Mouse (Mus musculus) limb, embryonic 12.5 days (tissue): ENCODE measurements around the gene Macrod2. TPM values are rescaled to one million over a fixed set of nuclear protein-coding genes. Genes with fewer than 3 reads are reported as not detected.

Source experiments
- ATAC-seq: fragments of 200-750 bp; cut with Nextera tagmentation; 2 replicates; pipeline ENCODE4 v1.8.0; 2017; ENCODE audit warnings: low read depth, moderate TSS enrichment; ENCODE audit not compliant: insufficient number of reproducible peaks, insufficient read depth, low FRiP score, low TSS enrichment
- H3K27ac ChIP-seq: fragments of 300-500 bp; sonication (generic); 2 replicates; pipeline ENCODE4 v1.5.1; 2016; ENCODE audit warnings: mild to moderate bottlenecking, moderate library complexity
- H3K27me3 ChIP-seq: fragments of 300-500 bp; sonication (generic); 2 replicates; pipeline ENCODE4 v1.6.1; 2016; ENCODE audit warnings: mild to moderate bottlenecking, moderate library complexity
- H3K36me3 ChIP-seq: fragments of 300-500 bp; sonication (generic); 2 replicates; pipeline ENCODE4 v1.6.1; 2016; ENCODE audit warnings: mild to moderate bottlenecking, moderate library complexity
- H3K4me1 ChIP-seq: fragments of 300-500 bp; sonication (generic); replicated peaks from 2 replicates; pipeline ENCODE4 v1.6.1; 2016
- H3K4me2 ChIP-seq: fragments of 300-500 bp; sonication (generic); 2 replicates; pipeline ENCODE4 v1.6.1; 2016; ENCODE audit warnings: mild to moderate bottlenecking, moderate library complexity
- H3K4me3 ChIP-seq: fragments of 300-500 bp; sonication (generic); replicated peaks from 2 replicates; pipeline ENCODE4 v1.5.1; 2016; ENCODE audit warnings: mild to moderate bottlenecking
- H3K9ac ChIP-seq: fragments of 300-500 bp; sonication (generic); replicated peaks from 2 replicates; pipeline ENCODE4 v1.6.1; 2016; ENCODE audit warnings: mild to moderate bottlenecking, moderate library complexity
- H3K9me3 ChIP-seq: fragments of 300-500 bp; sonication (generic); 2 replicates; pipeline ENCODE4 v1.6.1; 2016; ENCODE audit warnings: mild to moderate bottlenecking, moderate library complexity
- WGBS: fragments of 180-500 bp; shearing (Covaris S2); methylation state at CpG from one replicate; pipeline ENCODE4 v1.1.7; 2016; 5-methylcytosine and 5-hydroxymethylcytosine counted together
- polyA plus RNA-seq: library from polyadenylated mRNA; unstranded; fragments of >200 nt; fragmentation: Nextera tagmentation; extraction: Ambion mirVana; gene quantifications from 2 replicates; pipeline ENCODE4 v1.2.1, GENCODE M21; 2016

Gene Macrod2
- polyA plus RNA-seq, 1 experiment from 2014 or later, result 37.2 TPM

GRCm38 (mm10) chr2:142058751-142059090 is 1663.6 kb downstream of the Macrod2 start:
- H3K9ac ChIP-seq, result no peak overlapping the region
- no peaks in the 10 kb centered on the region for H3K9me3 ChIP-seq
- H3K4me1 ChIP-seq, result peaks cover 8% of the 10 kb centered on the region
- no peaks in the 10 kb centered on the region for H3K27me3 ChIP-seq
- WGBS, result 32% methylated on average over 2 of the region's 2 CpGs
- no peak overlapping the region for H3K4me3 ChIP-seq
- peak overlapping the region; percentile 81 for H3K27ac ChIP-seq
- no peak; the same call in 1 of the 2 replicates for ATAC-seq
- peak overlapping the region; percentile 46 for H3K4me2 ChIP-seq
- no peaks in the 10 kb centered on the region for H3K36me3 ChIP-seq

- no peak overlapping the region for H3K4me2 ChIP-seq
- H3K9me3 ChIP-seq, result no peaks in the 10 kb centered on the region
- no peak overlapping the region for H3K9ac ChIP-seq
- H3K4me1 ChIP-seq, result no peaks in the 10 kb centered on the region
- no peak for ATAC-seq
- no peaks in the 10 kb centered on the region for H3K36me3 ChIP-seq
- WGBS, result 85% methylated on average over 3 of the region's 3 CpGs
- H3K4me3 ChIP-seq, result no peak overlapping the region
- no peak overlapping the region for H3K27ac ChIP-seq
- no peaks in the 10 kb centered on the region for H3K27me3 ChIP-seq
Observed at GRCm38 (mm10) chr2:142108947-142109346, 1713.8 kb downstream of the Macrod2 start.

GRCm38 (mm10) chr2:142116623-142117022 is 1721.5 kb downstream of the Macrod2 start:
- Histone ChIP-seq H3K27me3 (no peaks in the 10 kb centered on the region), H3K9me3 (no peaks in the 10 kb centered on the region), H3K27ac (no peak overlapping the region), H3K4me3 (no peak overlapping the region), H3K36me3 (no peaks in the 10 kb centered on the region), H3K4me1 (peaks cover 7% of the 10 kb centered on the region; the same call in 1 of the 2 replicates), H3K4me2 (no peak overlapping the region), H3K9ac (no peak overlapping the region)
- 100% methylated on average over 1 of the region's 1 CpGs for WGBS
- ATAC-seq, result no peak

GRCm38 (mm10) chr2:142128109-142128508 is 1733.0 kb downstream of the Macrod2 start:
- 0 out of 2 replicates have a peak, but pooled peaks have one; percentile 52 for ATAC-seq
- Histone ChIP-seq H3K4me1 (no peaks in the 10 kb centered on the region), H3K4me3 (no peak overlapping the region), H3K4me2 (no peak overlapping the region), H3K27ac (no peak overlapping the region), H3K36me3 (no peaks in the 10 kb centered on the region), H3K9ac (no peak overlapping the region), H3K9me3 (no peaks in the 10 kb centered on the region), H3K27me3 (no peaks in the 10 kb centered on the region)
- WGBS, result 46% methylated on average over 3 of the region's 3 CpGs

- H3K4me1 ChIP-seq, result no peaks in the 10 kb centered on the region
- no peak overlapping the region for H3K4me3 ChIP-seq
- H3K27me3 ChIP-seq, result no peaks in the 10 kb centered on the region
- H3K36me3 ChIP-seq, result no peaks in the 10 kb centered on the region
- H3K9me3 ChIP-seq, result no peaks in the 10 kb centered on the region
- ATAC-seq, result no peak
- H3K9ac ChIP-seq, result no peak overlapping the region
- no peak overlapping the region for H3K4me2 ChIP-seq
- WGBS, result 77% methylated on average over 4 of the region's 4 CpGs
- H3K27ac ChIP-seq, result no peak overlapping the region
Observed at GRCm38 (mm10) chr2:142129166-142129565, 1734.1 kb downstream of the Macrod2 start.

- no peaks in the 10 kb centered on the region for H3K9me3 ChIP-seq
- H3K4me3 ChIP-seq, result no peak overlapping the region
- no peak overlapping the region for H3K4me2 ChIP-seq
- no peak overlapping the region for H3K9ac ChIP-seq
- ATAC-seq, result no peak
- no peak overlapping the region for H3K27ac ChIP-seq
- 82% methylated on average over 2 of the region's 2 CpGs for WGBS
- H3K4me1 ChIP-seq, result 0 out of 2 replicates have a peak, but pooled peaks cover 3% of the 10 kb centered on the region
- no peaks in the 10 kb centered on the region for H3K36me3 ChIP-seq
- no peaks in the 10 kb centered on the region for H3K27me3 ChIP-seq
Observed at GRCm38 (mm10) chr2:142149310-142149709, 1754.2 kb downstream of the Macrod2 start.

GRCm38 (mm10) chr2:142163506-142164275 is 1768.6 kb downstream of the Macrod2 start:
- peak; percentile 31; the same call in 1 of the 2 replicates for ATAC-seq
- Histone ChIP-seq H3K36me3 (no peaks in the 10 kb centered on the region), H3K9me3 (no peaks in the 10 kb centered on the region), H3K4me1 (no peaks in the 10 kb centered on the region), H3K27me3 (no peaks in the 10 kb centered on the region), H3K4me2 (no peak overlapping the region), H3K9ac (no peak overlapping the region), H3K27ac (no peak overlapping the region), H3K4me3 (no peak overlapping the region)
- WGBS, result 36% methylated on average over 10 of the region's 10 CpGs

- ATAC-seq, result no peak
- no peaks in the 10 kb centered on the region for H3K36me3 ChIP-seq
- no peaks in the 10 kb centered on the region for H3K4me1 ChIP-seq
- H3K9ac ChIP-seq, result no peak overlapping the region
- no peaks in the 10 kb centered on the region for H3K9me3 ChIP-seq
- H3K27ac ChIP-seq, result no peak overlapping the region
- H3K27me3 ChIP-seq, result no peaks in the 10 kb centered on the region
- H3K4me3 ChIP-seq, result no peak overlapping the region
- no peak overlapping the region for H3K4me2 ChIP-seq
- WGBS, result 72% methylated on average over 2 of the region's 2 CpGs
Observed at GRCm38 (mm10) chr2:142169649-142170048, 1774.5 kb downstream of the Macrod2 start.

GRCm38 (mm10) chr2:142172706-142173105 is 1777.6 kb downstream of the Macrod2 start:
- no peaks in the 10 kb centered on the region for H3K9me3 ChIP-seq
- H3K36me3 ChIP-seq, result no peaks in the 10 kb centered on the region
- no peak for ATAC-seq
- H3K4me2 ChIP-seq, result no peak overlapping the region
- H3K27ac ChIP-seq, result no peak overlapping the region
- H3K9ac ChIP-seq, result no peak overlapping the region
- H3K4me3 ChIP-seq, result no peak overlapping the region
- H3K4me1 ChIP-seq, result no peaks in the 10 kb centered on the region
- WGBS, result 89% methylated on average over 3 of the region's 3 CpGs
- H3K27me3 ChIP-seq, result no peaks in the 10 kb centered on the region

GRCm38 (mm10) chr2:142174039-142174438 is 1778.9 kb downstream of the Macrod2 start:
- H3K9me3 ChIP-seq, result no peaks in the 10 kb centered on the region
- no peak overlapping the region for H3K4me3 ChIP-seq
- ATAC-seq, result no peak
- no peak overlapping the region for H3K27ac ChIP-seq
- 86% methylated on average over 2 of the region's 2 CpGs for WGBS
- no peaks in the 10 kb centered on the region for H3K27me3 ChIP-seq
- H3K36me3 ChIP-seq, result no peaks in the 10 kb centered on the region
- no peaks in the 10 kb centered on the region for H3K4me1 ChIP-seq
- H3K4me2 ChIP-seq, result no peak overlapping the region
- no peak overlapping the region for H3K9ac ChIP-seq

GRCm38 (mm10) chr2:142186922-142187321 is 1791.8 kb downstream of the Macrod2 start:
- Histone ChIP-seq H3K9me3 (no peaks in the 10 kb centered on the region), H3K4me2 (no peak overlapping the region), H3K27me3 (no peaks in the 10 kb centered on the region), H3K27ac (no peak overlapping the region), H3K4me3 (no peak overlapping the region), H3K36me3 (no peaks in the 10 kb centered on the region), H3K9ac (no peak overlapping the region), H3K4me1 (no peaks in the 10 kb centered on the region)
- ATAC-seq, result no peak
- 73% methylated on average over 2 of the region's 2 CpGs for WGBS

- Histone ChIP-seq H3K4me3 (no peak overlapping the region), H3K9ac (no peak overlapping the region), H3K4me2 (no peak overlapping the region), H3K27me3 (no peaks in the 10 kb centered on the region), H3K9me3 (no peaks in the 10 kb centered on the region), H3K27ac (no peak overlapping the region), H3K4me1 (no peaks in the 10 kb centered on the region), H3K36me3 (no peaks in the 10 kb centered on the region)
- ATAC-seq, result no peak
- WGBS, result 74% methylated on average over 5 of the region's 5 CpGs
Observed at GRCm38 (mm10) chr2:142187428-142187827, 1792.3 kb downstream of the Macrod2 start.
